Mouse (Mus musculus) adrenal gland (tissue): ENCODE data around the gene Smok2a.
"Not testable (repeated sequence)": the region's sequence is repeated elsewhere in the genome, so short reads cannot be mapped to it uniquely, and the experiment has no call there.

Experiments
- intact Hi-C: fragments of 180-260 bp; cut with DNase I; formaldehyde crosslinking; loops from one replicate; pipeline ENCODE4 v1.15.1; 2025
- long read RNA-seq, 2 experiments: library from polyadenylated mRNA; unstranded; transcript quantifications; one replicate each; pipeline ENCODE4 v2.0.0; 2020; ENCODE audit warnings: borderline replicate concordance in 1 of 2; ENCODE audit not compliant: insufficient replicate concordance in 1 of 2

Smok2a gene
- long read RNA-seq, experiment 1 = 0 reads
- long read RNA-seq, experiment 2 = 0 reads

- intact Hi-C loops = no loop called here
These were observed at the start of gene Smok2a for GRCm38 (mm10) chr17:13220888-13221287. Gene Smok2a, plus strand, starts transcription at chr17:13221188.

GRCm38 (mm10) chr17:13173578-13173977, 47.4 kb upstream of the Smok2a start:
- intact Hi-C loops = not testable (repeated sequence)

- intact Hi-C loops = not testable (repeated sequence)
These were observed 47.0 kb upstream of the Smok2a start for GRCm38 (mm10) chr17:13174029-13174428.

DNA sequence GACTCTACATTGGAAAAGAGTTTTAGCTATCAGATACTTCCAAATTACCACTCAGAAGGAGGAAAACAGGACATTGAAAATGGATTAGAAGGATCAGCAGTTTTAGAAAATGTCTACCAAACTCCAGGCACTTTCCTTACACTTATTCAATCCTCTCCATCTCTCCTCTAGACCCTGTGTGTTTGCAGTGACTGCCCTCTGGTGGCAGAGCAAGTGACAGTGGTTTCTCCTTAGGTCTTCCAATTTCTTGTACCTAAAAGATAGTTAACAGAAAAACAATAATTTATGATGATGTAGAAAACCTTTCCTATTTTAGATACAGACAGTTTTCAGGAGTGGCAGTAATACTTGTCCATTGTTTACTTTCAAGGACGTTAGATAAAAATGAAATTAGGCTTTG, 45.4 kb upstream of the Smok2a start:
- intact Hi-C loops = not testable (repeated sequence)

- intact Hi-C loops = not testable (repeated sequence)
These were observed 43.2 kb upstream of the Smok2a start for GRCm38 (mm10) chr17:13177796-13178195.

- intact Hi-C loops = not testable (repeated sequence)
These were observed 42.0 kb upstream of the Smok2a start for GRCm38 (mm10) chr17:13179021-13179420.

GRCm38 (mm10) chr17:13180491-13180890, 40.5 kb upstream of the Smok2a start:
- intact Hi-C loops = not testable (repeated sequence)

DNA sequence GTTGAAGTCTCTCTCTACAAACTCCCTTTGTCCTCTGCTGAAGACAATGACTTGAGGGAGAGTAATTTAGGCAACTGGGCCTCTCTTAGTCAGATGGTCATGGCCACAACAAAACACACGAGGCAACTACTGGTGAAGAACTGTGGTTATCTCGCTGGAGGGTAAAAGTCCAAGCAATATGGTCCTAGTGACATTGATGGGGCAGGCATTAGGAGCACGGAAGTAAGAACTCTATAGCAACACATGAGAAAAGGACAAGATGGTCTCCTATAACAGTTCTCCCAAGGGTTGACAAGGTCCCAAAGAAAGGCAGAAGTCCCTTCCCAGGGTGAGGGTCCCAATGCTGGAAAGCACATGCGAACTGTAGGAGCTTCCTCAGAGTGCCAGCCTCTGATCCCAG, 38.3 kb upstream of the Smok2a start:
- intact Hi-C loops = not testable (repeated sequence)

- intact Hi-C loops = not testable (repeated sequence)
These were observed 36.5 kb upstream of the Smok2a start for GRCm38 (mm10) chr17:13184514-13184913.

GRCm38 (mm10) chr17:13186541-13186940, 34.4 kb upstream of the Smok2a start:
- intact Hi-C loops = not testable (repeated sequence)

DNA sequence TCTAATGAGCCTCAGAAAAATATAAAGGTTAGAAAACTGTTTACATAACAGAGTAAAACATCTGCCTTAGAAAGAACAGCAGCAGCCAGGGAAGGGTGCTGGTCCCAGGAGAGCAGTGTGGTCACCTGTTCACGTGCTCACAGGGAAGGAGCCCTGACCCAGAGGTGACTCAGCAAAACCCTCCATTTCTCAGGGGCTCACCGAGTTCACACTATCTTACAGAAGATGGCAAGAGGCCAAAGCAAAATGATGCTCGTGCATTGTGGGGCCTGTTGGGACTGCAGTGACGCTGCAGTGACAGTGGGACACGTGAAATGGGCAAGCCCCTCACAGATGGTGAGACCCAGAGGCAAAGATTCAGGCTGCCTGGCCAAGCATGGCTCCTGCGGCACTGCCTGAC, 33.4 kb upstream of the Smok2a start:
- intact Hi-C loops = not testable (repeated sequence)

GRCm38 (mm10) chr17:13188846-13189245, 32.1 kb upstream of the Smok2a start:
- intact Hi-C loops = not testable (repeated sequence)

GRCm38 (mm10) chr17:13190836-13191583, 30.0 kb upstream of the Smok2a start:
- intact Hi-C loops = not testable (repeated sequence)

DNA sequence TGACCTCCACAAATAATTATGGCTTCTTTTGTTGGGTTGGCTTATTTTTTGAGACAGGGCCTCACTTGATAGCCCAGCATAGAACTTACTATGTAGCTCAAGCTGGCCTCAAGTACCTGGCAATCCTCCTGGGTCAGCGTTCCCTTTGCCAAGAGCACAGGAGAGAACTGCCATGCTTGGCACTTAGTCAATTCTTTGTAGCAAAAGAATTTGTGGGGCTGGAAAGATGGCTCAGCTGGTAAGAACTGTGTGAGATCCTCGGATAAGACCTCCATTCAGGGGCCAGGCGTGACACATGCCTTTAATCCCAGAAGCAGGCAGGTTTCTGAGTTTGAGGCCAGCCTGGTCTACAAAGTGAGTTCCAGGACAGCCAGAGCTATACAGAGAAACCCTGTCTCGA, 24.5 kb upstream of the Smok2a start:
- intact Hi-C loops = not testable (repeated sequence)

DNA sequence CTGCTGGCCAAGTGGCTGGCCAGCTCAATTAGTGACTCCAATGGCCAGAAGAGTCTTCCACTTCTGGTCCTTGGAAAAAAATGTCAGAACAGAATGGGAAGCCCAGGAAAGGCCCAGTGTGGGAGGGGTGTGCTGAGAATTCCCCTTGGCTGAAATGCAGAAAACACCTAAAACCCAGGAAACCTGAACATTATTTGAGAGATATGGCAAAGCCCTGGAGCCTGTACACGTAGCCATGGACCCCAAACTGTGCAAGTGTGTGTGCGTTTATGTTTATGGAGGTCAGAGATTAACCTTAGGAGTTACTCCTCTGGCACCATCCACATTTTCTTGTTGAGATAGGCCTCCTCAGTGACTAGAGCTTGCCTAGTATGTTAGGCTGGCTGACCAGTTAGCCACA, 22.2 kb upstream of the Smok2a start:
- intact Hi-C loops = not testable (repeated sequence)

GRCm38 (mm10) chr17:13199880-13200409, 21.0 kb upstream of the Smok2a start:
- intact Hi-C loops = not testable (repeated sequence)

GRCm38 (mm10) chr17:13201551-13201950, 19.4 kb upstream of the Smok2a start:
- intact Hi-C loops = not testable (repeated sequence)

GRCm38 (mm10) chr17:13202453-13203107, 18.4 kb upstream of the Smok2a start:
- intact Hi-C loops = not testable (repeated sequence)

- intact Hi-C loops = not testable (repeated sequence)
These were observed 15.7 kb upstream of the Smok2a start for GRCm38 (mm10) chr17:13205247-13205646.

GRCm38 (mm10) chr17:13206491-13206890, 14.5 kb upstream of the Smok2a start:
- intact Hi-C loops = no loop called here

- intact Hi-C loops = not testable (repeated sequence)
These were observed 12.5 kb upstream of the Smok2a start for GRCm38 (mm10) chr17:13208460-13208859.

- intact Hi-C loops = no loop called here
These were observed 8.7 kb upstream of the Smok2a start for GRCm38 (mm10) chr17:13212136-13212850.
